Mouse (Mus musculus) NIH3T3 (cell line): ENCODE results near the gene Ldb3.

Experiments used
- DNase-seq: peaks from one replicate; pipeline ENCODE4 v3.0.0-alpha.2; 2012; ENCODE audit warnings: low read depth

Gene Ldb3

DNA sequence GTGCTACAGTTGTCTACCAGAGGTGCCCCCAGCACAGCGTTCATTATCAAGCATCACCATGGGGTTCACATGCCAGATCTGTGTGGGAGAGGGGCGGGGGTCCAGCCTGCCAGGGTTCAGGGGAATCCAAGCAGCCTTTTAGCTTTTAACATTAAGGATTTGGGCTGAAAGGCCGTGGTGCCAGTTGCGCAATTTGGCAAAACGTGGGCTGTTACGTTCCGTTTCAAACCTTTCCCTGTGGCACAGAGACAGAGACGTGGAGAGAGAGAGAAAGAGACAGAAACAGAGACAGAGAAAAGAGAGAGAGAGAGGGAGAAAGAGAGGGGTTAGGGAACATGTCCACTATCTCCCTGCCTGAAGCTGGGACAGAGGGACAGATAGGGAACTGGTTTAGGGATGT is 26.8 kb downstream of the Ldb3 start:
- no peak for DNase-seq

DNA sequence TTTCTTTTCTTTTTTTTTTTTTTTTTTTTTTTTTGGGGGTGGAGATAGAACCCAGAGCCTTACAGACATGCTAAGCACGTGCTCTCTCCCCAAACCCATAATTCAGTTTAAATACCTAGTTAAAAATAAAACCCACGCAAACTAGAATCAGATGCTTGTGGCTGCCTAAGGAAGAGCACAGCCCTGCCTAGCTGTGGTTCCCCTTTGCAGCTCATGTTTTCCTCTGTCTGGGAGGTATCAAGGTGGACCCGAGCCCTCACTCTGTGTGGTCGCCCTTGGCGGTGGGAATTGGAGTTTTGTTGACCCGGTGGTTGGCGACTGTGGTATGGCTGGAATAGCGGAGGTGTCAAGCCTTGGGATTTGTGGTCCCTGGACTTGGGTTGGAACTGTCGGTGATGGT is 29.5 kb downstream of the Ldb3 start:
- DNase-seq = no peak

DNA sequence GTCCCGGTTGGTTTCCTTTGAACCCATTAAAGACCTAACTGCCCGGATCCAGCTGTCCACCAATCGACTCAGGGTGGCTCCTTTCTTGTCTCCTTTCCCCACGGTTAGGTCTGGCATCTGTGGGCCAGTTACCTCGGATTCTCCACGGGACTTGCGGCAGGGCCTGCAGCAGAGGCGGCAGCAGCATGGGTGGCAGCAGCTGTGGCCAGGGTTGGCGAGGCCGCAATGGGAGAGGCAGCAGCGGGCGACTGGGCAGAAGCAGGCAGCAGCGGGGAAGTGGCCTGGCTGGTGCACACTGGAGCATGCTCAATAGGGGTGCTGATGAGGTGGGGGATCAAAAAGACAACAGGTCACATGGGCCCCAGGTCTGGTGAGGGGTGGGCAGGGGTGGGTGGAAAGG is 33.3 kb downstream of the Ldb3 start:
- no peak for DNase-seq

DNA sequence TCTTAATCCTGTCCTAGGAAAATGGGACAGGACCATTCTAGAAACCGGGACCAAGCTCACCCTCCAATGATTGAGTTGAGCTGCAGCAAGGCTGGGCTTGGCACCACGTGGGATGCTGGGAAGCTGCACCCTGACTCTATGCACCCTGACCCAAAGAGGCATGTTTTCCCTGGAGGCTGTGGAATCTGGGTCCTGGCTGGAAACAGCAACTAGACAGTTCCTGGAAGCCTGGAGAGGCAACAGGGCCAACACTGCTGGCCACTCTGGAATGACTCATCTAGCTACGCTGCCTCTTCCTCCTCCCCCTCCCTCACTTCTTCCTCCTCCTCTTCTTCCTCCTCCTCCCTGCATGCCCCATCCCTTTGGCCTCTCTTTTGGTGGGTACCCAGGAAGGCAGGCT is 34.4 kb downstream of the Ldb3 start:
- peak; percentile 43 for DNase-seq

DNA sequence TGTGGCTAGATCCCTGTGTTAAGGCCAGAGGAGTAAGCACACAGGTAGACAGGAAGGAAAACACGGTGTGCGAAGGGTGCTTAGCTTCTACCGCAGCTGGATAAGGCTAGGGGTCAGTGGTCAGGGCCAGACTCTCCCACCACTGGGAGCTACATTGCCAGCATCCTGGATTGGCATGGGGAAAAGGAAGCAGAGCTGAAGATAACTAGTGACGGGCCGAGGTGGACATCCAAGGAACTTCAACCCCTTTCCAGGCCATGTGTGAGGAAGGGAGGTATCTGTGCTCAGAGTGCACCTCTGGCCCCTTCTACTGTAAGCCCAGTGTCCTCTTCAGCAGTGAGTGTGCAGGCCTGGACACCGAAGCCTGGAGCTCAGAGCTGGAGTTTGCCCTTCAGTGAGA is 35.0 kb downstream of the Ldb3 start:
- DNase-seq = no peak

DNA sequence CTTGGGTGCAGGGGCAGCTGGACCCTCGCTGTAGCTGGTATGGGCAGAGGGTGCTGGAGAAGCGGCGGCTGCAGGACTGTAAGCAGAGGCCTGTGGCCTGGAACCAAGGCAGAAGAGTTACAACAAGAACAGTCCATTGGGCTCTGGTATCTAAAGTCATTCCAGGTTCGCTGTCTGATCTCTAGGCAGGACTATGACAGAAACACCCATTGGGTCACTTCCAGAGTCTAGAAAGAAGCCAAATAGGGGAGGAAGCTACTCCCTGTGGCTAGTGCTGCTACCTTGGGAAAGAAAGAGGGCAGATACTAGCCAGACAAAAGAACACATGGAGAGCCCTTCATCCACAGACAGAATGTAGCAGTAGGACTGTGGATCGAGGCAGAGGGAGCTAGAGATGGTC is 36.3 kb downstream of the Ldb3 start:
- DNase-seq = no peak

DNA sequence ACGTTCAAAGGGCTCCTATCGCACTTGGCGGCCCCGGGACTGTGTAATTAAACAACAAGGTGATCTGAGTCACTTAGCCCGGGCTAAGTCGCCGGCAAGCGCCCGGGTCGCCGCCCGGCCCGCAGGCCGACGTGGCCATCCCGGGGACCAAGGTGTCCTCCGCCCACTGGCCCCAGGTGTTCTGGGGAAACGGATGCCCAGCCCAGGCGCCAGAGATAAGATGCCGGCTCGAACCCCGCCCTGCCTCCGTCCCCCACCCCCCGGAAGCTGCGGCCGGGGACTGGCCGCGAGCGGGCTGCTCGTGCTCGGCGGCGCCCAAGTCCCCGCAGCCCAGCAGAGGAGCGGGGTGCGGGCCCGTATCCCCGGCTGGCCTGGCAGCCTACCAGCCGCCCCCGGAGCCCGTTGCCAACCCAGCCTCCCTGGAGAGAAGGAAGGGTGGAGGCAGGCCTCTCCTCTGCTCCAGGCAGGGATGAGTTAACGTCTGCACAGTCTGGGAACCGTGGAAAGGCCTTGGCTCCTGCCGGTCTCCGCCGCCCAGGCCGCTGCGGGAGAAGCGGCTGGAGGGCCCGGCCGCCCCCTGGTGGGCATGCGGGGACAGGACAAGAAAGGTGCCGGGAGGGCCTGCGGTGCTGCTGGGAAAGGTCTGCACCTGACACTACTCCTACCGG is 39.3 kb downstream of the Ldb3 start:
- DNase-seq = peak; percentile 92

DNA sequence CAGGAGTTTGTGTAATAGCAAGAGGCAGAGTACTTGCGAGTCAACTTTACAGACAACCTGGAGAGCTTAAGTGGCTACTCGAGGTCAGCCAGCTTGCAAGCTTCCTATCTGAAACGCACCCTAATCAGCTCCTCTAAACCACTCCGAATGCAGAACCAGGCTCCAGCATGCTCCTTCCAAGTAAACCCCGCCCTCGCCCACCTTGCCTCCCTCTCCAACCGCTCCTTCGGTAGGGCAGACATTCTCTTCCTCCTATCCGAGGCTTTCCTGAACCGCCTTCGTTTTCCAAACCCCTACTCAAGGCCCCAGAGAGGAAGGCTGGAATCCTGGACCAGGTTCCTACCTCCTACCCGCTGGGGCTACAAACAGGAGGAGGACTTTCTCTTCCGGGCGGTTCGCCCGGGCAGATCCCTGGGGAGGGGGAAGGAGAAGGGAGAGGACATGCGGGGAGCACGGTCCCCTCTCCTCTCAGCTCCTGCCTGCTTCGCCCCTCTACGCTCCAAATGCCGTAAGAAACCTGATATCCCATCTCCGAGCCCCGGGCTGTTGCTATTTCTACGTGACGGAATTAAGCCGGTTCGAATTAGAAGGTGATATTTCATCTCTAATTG is 40.0 kb downstream of the Ldb3 start:
- DNase-seq = peak; percentile 72

DNA sequence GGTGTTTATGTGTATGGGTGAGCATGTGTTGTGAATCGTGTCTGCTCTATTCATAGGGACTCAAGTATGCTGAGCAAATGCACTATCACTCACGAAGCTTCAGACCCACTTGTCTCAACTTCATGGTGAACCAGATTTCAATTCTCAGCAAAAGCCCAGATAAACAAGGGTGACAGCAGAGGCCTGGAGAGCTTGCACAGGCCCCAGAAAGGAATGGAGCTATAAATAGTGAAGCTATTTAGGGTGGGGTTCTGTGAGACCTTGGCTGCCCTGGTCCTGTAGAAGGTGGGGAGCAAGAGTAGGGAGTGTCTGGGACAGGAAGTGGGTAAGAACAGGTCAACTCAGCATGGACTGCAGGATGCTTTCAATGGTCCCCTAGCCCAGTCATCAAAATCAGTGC is 43.9 kb downstream of the Ldb3 start:
- DNase-seq = no peak

DNA sequence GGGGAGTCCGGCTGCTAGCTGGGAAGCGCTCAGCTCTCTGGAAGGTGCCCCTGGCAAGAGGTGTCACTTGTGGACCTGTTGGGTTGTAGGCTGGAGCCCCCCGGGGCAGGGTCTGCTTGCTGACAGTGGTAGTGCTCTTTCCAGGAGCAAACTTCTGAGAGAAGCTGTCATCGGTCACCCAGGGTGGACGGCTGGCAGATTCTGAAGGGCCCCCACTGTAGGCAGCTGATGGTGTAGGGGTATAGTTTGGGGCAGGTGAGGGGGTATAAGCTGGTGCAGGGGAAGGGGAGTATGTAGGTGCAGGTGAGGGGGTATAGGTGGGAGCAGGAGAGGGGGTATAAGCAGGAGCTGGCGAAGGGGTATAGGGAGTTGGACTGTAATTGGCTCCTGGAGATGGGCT is 44.5 kb downstream of the Ldb3 start:
- DNase-seq = no peak

DNA sequence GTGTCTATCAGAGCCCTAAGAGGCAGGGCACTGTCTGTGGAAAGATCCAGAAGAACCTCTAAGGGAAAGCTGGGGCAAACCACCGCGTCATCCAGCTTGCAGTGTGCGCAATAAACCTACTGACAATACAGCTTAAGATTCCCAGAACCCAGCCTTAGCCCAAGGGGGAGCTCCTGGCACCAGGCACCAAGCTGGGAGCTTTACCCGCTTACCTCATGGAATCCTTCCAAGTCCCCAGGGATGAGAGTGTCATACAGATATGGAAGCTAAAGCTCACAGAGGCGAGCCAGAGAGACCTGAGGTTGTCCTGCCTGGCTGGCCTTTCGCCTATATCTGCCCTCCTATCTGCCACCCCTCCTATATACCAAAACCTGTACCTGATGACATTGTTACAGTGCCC is 44.9 kb downstream of the Ldb3 start:
- peak; percentile 17 for DNase-seq

DNA sequence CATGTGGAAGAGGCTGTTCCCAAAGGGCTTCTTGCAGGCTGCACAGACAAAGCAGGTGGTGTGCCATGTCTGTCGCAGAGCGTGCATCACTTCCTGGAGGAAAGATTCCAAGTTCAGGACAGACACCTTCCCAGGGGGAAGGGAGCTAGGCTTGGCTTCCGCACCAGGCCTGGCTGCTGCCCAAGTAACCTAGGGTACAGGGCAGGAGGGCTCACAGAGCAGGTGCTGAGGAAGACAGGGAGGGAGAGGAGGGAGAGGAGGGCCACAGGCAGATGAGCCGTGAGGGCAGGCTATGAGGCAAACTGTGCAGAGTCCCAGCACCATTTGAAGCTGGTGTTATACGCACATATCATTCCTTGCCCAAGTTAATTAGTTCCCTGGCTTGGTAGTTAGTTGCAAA is 46.6 kb downstream of the Ldb3 start:
- DNase-seq = no peak

DNA sequence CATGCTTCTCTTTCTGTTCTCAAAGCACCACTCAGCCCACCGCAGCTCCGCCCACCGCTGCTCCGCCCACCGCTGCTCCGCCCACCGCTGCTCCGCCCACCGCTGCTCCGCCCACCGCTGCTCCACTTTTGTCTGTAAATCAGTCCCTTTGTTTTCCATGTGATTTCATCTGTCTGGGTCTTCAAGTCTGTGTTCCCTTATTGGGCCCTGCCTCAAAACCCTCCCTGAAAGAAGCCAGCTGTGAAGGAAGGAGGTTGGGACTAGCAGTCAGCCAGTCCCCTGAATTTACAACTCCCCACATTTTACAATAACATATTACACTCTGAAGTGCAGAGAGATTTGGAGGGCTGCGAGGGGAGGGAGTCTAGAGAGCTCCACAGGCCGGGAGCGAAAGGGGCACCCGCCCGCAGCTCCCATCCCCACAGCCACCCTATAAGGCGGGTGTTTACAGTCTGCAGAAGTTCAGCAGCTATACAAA is 47.8 kb downstream of the Ldb3 start:
- no peak for DNase-seq

DNA sequence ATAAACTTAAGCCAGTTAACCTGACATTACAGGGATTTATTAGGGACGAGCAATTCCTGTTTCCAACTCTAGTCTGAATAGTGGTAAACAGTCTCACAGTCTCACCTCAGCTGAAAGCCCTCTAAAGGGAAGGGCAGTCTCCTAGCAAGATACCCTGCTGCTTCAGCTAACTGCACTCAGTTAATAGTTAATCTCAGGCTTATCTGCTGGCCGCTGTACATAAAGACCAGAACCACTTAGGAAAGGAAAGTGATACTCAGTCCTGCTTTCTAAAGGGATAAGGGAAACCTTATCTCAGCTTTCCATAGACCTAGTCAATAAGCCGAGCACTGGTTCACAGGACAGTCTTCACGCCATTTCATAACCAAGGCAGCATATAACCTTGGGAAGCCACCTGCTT is 52.6 kb downstream of the Ldb3 start:
- DNase-seq = no peak

DNA sequence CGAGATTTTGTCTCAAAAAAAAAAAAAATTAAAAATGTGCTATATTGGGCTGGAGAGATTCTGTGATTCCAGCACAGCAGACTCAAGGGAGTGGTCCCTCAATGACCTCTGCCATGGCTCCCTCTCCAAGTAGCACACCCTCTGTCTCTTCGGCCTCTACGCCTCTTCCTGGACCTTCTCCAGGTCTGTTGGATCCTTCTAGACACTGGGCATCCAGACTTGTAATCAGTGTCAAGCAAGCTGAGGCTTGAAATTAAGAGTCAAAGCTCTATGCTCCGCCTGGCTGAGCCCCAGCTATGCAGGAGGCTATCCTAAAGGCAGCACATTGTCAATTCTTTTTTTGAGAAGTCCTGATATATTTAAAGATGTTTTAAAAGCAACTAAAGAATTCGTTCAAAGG is 54.9 kb downstream of the Ldb3 start:
- no peak for DNase-seq

DNA sequence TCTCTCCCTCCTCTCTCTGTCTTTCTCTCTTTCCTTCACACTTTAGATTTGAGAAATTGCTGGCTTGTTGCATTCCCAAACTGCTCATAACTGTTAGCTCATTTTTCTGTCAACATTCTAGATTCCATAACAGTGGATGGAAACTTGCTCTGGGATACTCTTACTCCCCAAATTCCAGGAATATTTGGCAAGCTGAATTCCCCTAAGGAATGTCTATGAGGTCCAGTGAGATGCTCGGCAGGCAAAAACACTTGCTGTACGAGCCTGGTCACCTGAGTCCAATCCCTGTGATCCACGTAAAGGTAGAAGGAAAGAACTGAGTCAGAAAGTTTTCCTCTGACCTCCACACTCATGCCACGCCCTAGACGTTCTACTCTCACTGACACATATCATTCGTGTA is 55.9 kb downstream of the Ldb3 start:
- peak; percentile 52 for DNase-seq

DNA sequence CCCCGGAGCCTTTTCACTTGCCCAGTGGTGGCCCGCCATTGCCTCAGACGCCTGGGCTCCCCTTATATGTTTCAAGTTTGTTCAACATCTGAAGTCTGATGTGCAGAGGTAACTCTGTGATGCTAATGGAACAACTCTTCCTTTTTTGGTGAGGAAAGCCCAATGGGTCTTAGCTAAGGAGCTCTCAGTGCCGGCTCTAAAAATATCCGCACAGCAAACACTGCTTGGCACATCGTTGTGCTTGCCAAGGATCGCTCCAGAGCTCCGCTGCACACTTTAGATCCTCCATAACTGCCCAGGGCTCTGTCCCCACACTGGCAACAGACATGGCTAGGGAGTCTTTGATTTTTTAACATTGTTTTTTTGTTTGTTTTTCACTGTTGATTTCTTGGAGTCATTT is 59.7 kb downstream of the Ldb3 start:
- no peak for DNase-seq

DNA sequence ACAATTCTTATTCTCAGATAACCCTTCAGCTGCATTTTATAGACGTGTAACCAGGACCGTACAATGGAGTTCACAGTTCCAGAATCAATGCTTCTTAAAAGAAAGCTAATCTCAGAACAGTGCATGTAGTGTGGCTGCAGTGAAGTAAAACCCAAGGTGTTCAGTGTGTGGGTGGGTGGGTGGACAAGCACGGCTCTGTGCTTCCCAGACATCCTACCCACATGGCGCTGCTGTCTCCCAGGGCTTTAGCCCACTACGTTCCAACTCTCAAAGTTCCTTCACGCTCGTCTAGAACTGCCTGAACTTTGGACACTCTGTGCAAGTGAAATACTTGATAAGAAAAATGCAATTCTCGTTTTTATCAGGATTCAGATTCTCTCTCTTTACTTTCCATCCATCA is 65.8 kb downstream of the Ldb3 start, which contains the start of gene 9230112D13Rik:
Gene 9230112D13Rik, minus strand, starts transcription at position 101 of the 400 bp plus-strand sequence.
- no peak for DNase-seq

DNA sequence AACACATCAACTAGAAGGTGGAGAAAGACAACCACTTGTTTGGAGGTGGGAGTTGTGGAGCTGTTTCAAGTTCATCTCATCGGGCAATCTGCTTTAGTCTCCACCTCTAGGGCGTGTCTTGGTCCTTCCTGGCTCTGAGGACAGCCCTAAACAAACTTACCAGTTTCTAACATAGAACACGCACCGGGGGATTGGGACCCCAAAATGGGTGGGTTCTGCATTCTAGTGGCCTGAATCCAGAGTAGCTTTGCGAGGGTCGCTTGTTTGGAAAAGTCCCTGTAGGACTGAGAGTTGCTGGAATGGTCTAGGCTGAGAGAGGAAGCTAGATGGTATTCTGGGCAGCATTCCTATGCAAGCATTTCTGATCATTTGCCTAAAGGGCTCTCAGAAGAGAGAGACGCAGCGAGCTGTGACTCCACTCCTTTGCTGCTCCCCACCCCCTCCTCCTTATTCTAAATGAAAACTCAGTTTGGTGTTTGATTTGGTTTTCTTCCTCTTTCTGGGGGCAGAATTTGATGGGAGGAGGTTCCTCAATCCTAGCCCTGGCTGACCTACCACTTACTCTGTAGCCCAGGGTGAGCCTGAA is 70.4 kb downstream of the Ldb3 start:
- no peak for DNase-seq

DNA sequence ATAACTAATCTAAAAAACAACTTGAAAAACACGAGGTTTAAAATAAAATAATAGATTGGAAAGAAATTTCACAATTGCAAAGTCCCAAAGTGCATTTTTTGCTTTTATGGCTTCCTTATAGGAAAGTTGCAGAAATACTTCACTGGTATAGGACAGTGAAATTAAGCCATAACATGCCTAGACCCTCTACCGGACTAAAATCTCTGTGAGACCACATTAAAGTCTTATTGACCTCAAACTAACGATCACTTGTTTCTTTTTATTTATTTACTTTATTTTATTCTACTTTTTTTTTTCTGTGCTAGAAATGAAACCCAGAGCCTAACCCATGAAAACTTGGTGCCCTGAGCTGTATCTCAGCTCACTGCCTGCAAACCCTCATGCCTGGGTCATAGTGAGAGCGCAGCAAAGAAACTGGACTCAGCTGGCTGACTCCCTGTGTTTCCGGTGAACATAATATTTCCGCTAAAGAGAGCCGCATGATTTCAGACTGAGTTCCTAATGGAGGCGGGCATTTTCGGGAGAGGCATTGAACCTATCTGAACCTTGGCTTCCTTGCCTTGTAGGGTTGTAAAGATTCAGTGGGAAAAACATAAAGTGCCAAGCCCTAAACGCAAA is 71.4 kb downstream of the Ldb3 start:
- no peak for DNase-seq

DNA sequence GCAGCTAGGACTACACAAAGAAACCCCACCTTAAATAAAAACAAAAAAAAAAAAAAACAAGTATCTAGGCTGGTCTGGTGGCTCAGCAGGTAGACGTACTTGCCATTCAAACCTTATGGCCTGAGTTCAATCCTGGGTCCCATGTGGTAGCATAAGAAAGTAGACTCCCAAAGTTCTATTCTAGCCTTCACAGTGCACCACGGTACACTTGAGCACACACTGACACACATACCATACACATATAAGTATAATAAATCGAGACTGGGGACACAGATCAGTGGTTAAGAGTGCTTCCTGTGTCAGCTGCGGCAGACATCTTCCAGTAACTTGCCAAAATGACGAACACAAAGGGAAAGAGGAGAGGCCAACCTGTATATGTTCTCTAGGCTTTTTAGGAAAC is 72.6 kb downstream of the Ldb3 start:
- DNase-seq = no peak

DNA sequence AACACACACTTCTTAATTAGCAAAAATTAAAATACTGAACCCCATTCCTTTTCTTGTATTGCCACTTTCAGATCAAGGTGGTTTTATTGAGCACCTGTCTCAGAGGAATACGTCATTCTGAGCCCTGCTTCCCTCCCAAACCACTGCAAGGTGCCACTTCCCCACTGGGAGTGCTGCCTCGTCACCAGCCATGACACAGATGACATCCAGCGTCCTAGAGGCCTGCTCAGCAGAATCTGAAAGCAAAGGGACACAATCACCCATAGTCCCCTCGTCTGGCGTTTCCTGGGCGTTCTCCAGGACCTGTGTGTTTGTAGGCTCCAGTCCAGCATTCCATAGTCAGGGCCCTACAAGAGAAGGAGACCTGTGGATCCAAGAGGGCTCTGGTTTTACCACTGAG is 74.4 kb downstream of the Ldb3 start:
- no peak for DNase-seq

DNA sequence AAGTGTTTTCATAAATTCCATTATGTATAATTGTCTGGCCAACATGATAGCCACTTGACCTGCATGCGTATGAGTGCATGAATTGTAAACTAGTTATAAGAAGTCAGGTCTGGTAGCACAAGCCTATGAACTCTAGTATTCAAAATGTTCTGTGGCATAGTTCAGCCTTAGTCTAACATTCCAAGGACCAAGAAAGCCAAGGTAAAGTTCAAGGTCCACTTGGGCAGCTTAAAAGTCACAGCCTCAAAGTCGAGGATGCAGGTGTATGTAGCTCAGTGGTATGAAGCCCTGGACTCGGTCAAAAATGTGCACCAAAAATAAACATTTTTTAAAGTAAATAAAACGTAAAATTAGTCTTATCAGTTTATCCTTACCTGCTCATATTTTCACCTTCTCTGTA is 75.9 kb downstream of the Ldb3 start:
- no peak for DNase-seq
